8 mouse cellular contexts compared by ENCODE assay signal in the genomic region with DNA sequence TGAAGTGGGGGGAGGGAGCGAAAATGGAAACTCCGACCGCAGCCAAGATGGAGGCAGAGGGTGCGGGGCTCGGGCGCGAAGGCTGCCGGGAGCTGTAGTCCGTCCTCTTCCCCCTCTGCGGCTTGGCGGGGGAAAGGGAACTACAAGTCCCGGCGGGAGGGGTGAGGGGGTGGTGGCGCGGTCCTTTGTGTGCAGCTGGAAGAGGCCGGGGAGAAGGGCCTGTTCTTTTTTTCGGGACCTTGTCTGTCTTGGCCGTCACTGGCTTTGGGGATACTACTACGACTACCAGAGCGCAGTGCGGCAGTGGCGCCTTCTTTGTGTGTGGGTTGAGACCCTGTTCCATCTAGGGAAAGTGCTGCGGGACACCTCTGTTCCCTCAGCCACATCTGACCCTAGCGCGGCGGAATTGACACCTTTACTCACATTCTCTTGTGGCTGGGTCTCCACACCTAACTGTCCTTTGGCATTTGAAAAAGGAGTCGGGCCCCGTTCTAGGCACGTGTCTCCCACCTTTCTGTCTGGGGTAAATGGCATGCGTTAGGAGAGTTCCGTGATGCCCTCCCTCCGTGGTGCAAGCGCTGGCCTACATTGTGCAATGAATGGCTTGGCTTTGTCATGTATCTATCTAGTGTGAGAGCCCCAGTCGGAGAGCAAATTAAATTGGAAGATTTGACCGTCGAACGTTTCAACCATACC. TPM values are rescaled to one million over a fixed set of nuclear protein-coding genes. Genes with fewer than 3 reads are reported as not detected.
DNase-seq lines count a peak whose midpoint lies in the region; ATAC-seq and TF ChIP-seq lines count a peak whose summit lies in the region.

No protein-coding gene starts in this region.

- H3K27ac ChIP-seq in ES-E14 (ENCODE audit: insufficient read depth, low read depth, low read length, poor library complexity, severe bottlenecking) = peak overlapping the region; percentile 98
- peak overlapping the region; percentile 96 for H3K27ac ChIP-seq in forebrain, embryonic 14.5 days (ENCODE audit: low read depth, low read length)
- H3K27ac ChIP-seq in liver, embryonic 16.5 days (ENCODE audit: low read length) = peak overlapping the region; percentile 89
- H3K27ac ChIP-seq in neural tube, embryonic 13.5 days (replicated peaks) = peak overlapping the region; percentile 95
- peak overlapping the region; percentile 98 for H3K27ac ChIP-seq in testis, adult 2 months (ENCODE audit: control insufficient read depth, insufficient read depth, low read depth, low read length)

- TF ChIP-seq CTCF in testis, adult 2 months (IDR thresholded peaks at IDR 0.05; ENCODE audit: control insufficient read depth, insufficient read depth, insufficient replicate concordance, low read depth, low read length) = no peak

- under 1% methylated on average over 31 of the region's 37 CpGs for WGBS in forebrain, embryonic 14.5 days
- under 1% methylated on average over 37 of the region's 37 CpGs for WGBS in liver, embryonic 16.5 days (ENCODE audit: insufficient replicate concordance)
- WGBS in neural tube, embryonic 13.5 days = under 1% methylated on average over 36 of the region's 37 CpGs

- H3K9ac ChIP-seq in ES-E14 (ENCODE audit: insufficient read depth, low read depth, low read length, poor library complexity, severe bottlenecking) = peak overlapping the region; percentile 99
- peak overlapping the region; percentile 97 for H3K9ac ChIP-seq in forebrain, embryonic 14.5 days (ENCODE audit: low read length)
- peak overlapping the region; percentile 97 for H3K9ac ChIP-seq in liver, embryonic 16.5 days (ENCODE audit: low read depth, low read length)
- H3K9ac ChIP-seq in neural tube, embryonic 13.5 days = peak overlapping the region; percentile 91

- peaks cover 3 to 6% of the 10 kb centered on the region in 2 experiments; a peak in 3 of 4 replicates for H3K4me1 ChIP-seq in ES-E14 (ENCODE audit: control insufficient read depth in 2 of 2, insufficient read depth in 2 of 2, low read length in 2 of 2, poor library complexity in 1 of 2)
- peaks cover 8% of the 10 kb centered on the region for H3K4me1 ChIP-seq in forebrain, embryonic 14.5 days (ENCODE audit: control insufficient read depth, insufficient read depth, low read length)
- peaks cover 25% of the 10 kb centered on the region for H3K4me1 ChIP-seq in liver, embryonic 16.5 days (ENCODE audit: control insufficient read depth, low read depth, low read length)
- H3K4me1 ChIP-seq in neural tube, embryonic 13.5 days (replicated peaks) = peaks cover 21% of the 10 kb centered on the region
- peaks cover 6% of the 10 kb centered on the region for H3K4me1 ChIP-seq in testis, adult 2 months (ENCODE audit: control insufficient read depth, insufficient read depth, low read length)

- in situ Hi-C loops in ES-E14 (cut with MboI; ENCODE audit: low sequenced_read_pairs in 2 of 2, unreplicated experiment in 2 of 2) = no loop called here

- H3K36me3 ChIP-seq in ES-E14 (ENCODE audit: control insufficient read depth, insufficient read depth, low read length, poor library complexity, severe bottlenecking) = no peaks in the 10 kb centered on the region
- H3K36me3 ChIP-seq in forebrain, embryonic 14.5 days (ENCODE audit: control insufficient read depth, insufficient read depth, low read length) = no peaks in the 10 kb centered on the region
- no peaks in the 10 kb centered on the region for H3K36me3 ChIP-seq in liver, embryonic 16.5 days (ENCODE audit: control insufficient read depth, insufficient read depth)
- H3K36me3 ChIP-seq in neural tube, embryonic 13.5 days = no peaks in the 10 kb centered on the region
- H3K36me3 ChIP-seq in testis, adult 2 months (ENCODE audit: control insufficient read depth, insufficient read depth, low read length) = no peaks in the 10 kb centered on the region

- intact Hi-C loops in heart, postnatal 10 days (cut with DNase I) = loop anchor here (5.0 kb wide), 1 partner anchor 36 kb away; the partner anchor contains the start of gene Nras

- H3K9me3 ChIP-seq in ES-E14 (ENCODE audit: control insufficient read depth, insufficient read depth, low read depth, low read length) = no peaks in the 10 kb centered on the region
- no peaks in the 10 kb centered on the region for H3K9me3 ChIP-seq in forebrain, embryonic 14.5 days (replicated peaks; ENCODE audit: control insufficient read depth, low read length)
- no peaks in the 10 kb centered on the region for H3K9me3 ChIP-seq in liver, embryonic 16.5 days (replicated peaks; ENCODE audit: control insufficient read depth, low read length)
- H3K9me3 ChIP-seq in neural tube, embryonic 13.5 days = no peaks in the 10 kb centered on the region

- ATAC-seq in forebrain, embryonic 14.5 days = peak; percentile 95
- ATAC-seq in liver, embryonic 16.5 days (ENCODE audit: low read depth) = peak; percentile 85
- ATAC-seq in neural tube, embryonic 13.5 days (ENCODE audit: low read depth) = peak; percentile 97

- H3K4me3 ChIP-seq in ES-E14 (ENCODE audit: insufficient read depth in 1 of 2, low read depth in 1 of 2, low read length in 2 of 2, poor library complexity in 1 of 2, severe bottlenecking in 1 of 2) = peak overlapping the region; percentile 91 to 92
- peak overlapping the region; percentile 77 for H3K4me3 ChIP-seq in forebrain, embryonic 14.5 days (ENCODE audit: low read depth, low read length)
- H3K4me3 ChIP-seq in liver, embryonic 16.5 days (ENCODE audit: low read depth, low read length) = peak overlapping the region; percentile 95
- H3K4me3 ChIP-seq in neural tube, embryonic 13.5 days = peak overlapping the region; percentile 65
- H3K4me3 ChIP-seq in testis, adult 2 months (ENCODE audit: control insufficient read depth, low read depth, low read length) = peak overlapping the region; percentile 98

- TF ChIP-seq POLR2A in testis, adult 2 months (IDR thresholded peaks at IDR 0.05; ENCODE audit: control insufficient read depth, low read depth, low read length) = no peak

- H3K27me3 ChIP-seq in forebrain, embryonic 14.5 days (replicated peaks; ENCODE audit: control insufficient read depth, insufficient read depth, low read length) = no peaks in the 10 kb centered on the region
- H3K27me3 ChIP-seq in liver, embryonic 16.5 days (ENCODE audit: control insufficient read depth, insufficient read depth, low read depth, low read length) = no peaks in the 10 kb centered on the region
- H3K27me3 ChIP-seq in neural tube, embryonic 13.5 days = no peaks in the 10 kb centered on the region
- no peaks in the 10 kb centered on the region for H3K27me3 ChIP-seq in testis, adult 2 months (ENCODE audit: control insufficient read depth, insufficient read depth, low read length)

- peak; percentile 75 for DNase-seq in ES-E14 (ENCODE audit: low read depth, low spot score)
- DNase-seq in cerebellum, adult 11 months = peak; percentile 79
- DNase-seq in forebrain, embryonic 14.5 days (ENCODE audit: low spot score) = peak; percentile 96
- peak; percentile 93 for DNase-seq in heart, postnatal 10 days
- DNase-seq in kidney, postnatal 4 days = peak; percentile 92 to 95

- H3K4me2 ChIP-seq in forebrain, embryonic 14.5 days (ENCODE audit: low read length) = peak overlapping the region; percentile 77
- H3K4me2 ChIP-seq in liver, embryonic 16.5 days (ENCODE audit: low read depth, low read length) = peak overlapping the region; percentile 94
- peak overlapping the region; percentile 73 for H3K4me2 ChIP-seq in neural tube, embryonic 13.5 days

TF ChIP-seq in ES-E14, 5 proteins besides CTCF, POLR2A, EP300 and RAD21:
- TF ChIP-seq ZNF384 (IDR thresholded peaks at IDR 0.05; ENCODE audit: low read depth, low read length) (no peak), HCFC1 (IDR thresholded peaks at IDR 0.05; ENCODE audit: borderline replicate concordance, insufficient read depth, low read length) (peak; percentile 91)

RNA-seq across cellular contexts. Expression of gene Csde1, which starts 0.9 kb away (rescaled TPM):
- total RNA-seq in ES-E14 (2012; rRNA removed) = 252 and 323 TPM in 2 replicates
- polyA plus RNA-seq in forebrain, embryonic 14.5 days (2014; fragmentation: Nextera tagmentation; extraction: Ambion mirVana) = 525 and 610 TPM in 2 replicates
- total RNA-seq in heart, postnatal 10 days (2021) = 100 to 1,000 TPM; 395 to 417 TPM
- polyA plus RNA-seq in liver, embryonic 16.5 days (2015; fragmentation: Nextera tagmentation; extraction: Ambion mirVana) = 97.8 and 110 TPM in 2 replicates
- polyA plus RNA-seq in neural tube, embryonic 13.5 days (2015; fragmentation: Nextera tagmentation; extraction: Ambion mirVana) = 406 and 467 TPM in 2 replicates
- polyA plus RNA-seq in testis, adult 2 months (2012; rRNA removed) = 86.3 and 110 TPM in 2 replicates

RNA-seq across cellular contexts. Expression of gene Sike1, which starts 25.6 kb away (rescaled TPM):
- 16.9 and 27.9 TPM in 2 replicates for total RNA-seq in ES-E14 (2012; rRNA removed)
- 50.6 and 67.8 TPM in 2 replicates for polyA plus RNA-seq in forebrain, embryonic 14.5 days (2014; fragmentation: Nextera tagmentation; extraction: Ambion mirVana)
- 100 to 1,000 TPM; 111 to 123 TPM for total RNA-seq in heart, postnatal 10 days (2021)
- 13.9 TPM in 2 replicates for polyA plus RNA-seq in liver, embryonic 16.5 days (2015; fragmentation: Nextera tagmentation; extraction: Ambion mirVana)
- polyA plus RNA-seq in neural tube, embryonic 13.5 days (2015; fragmentation: Nextera tagmentation; extraction: Ambion mirVana) = 64.5 and 71.1 TPM in 2 replicates
- polyA plus RNA-seq in testis, adult 2 months (2012; rRNA removed) = 10.2 and 16.3 TPM in 2 replicates

RNA-seq across cellular contexts. Expression of gene Nras, which starts 37.0 kb away (rescaled TPM):
- 88.8 and 113 TPM in 2 replicates for total RNA-seq in ES-E14 (2012; rRNA removed)
- 108 and 120 TPM in 2 replicates for polyA plus RNA-seq in forebrain, embryonic 14.5 days (2014; fragmentation: Nextera tagmentation; extraction: Ambion mirVana)
- 100 to 1,000 TPM; 103 to 105 TPM for total RNA-seq in heart, postnatal 10 days (2021)
- 34.4 and 34.6 TPM in 2 replicates for polyA plus RNA-seq in liver, embryonic 16.5 days (2015; fragmentation: Nextera tagmentation; extraction: Ambion mirVana)
- 103 and 114 TPM in 2 replicates for polyA plus RNA-seq in neural tube, embryonic 13.5 days (2015; fragmentation: Nextera tagmentation; extraction: Ambion mirVana)
- 60.9 and 72.3 TPM in 2 replicates for polyA plus RNA-seq in testis, adult 2 months (2012; rRNA removed)

RNA-seq across cellular contexts. Expression of gene Ampd1, which starts 52.7 kb away (rescaled TPM):
- total RNA-seq in ES-E14 (2012; rRNA removed) = 0.26 and 0.49 TPM in 2 replicates
- not detected in 2 replicates for polyA plus RNA-seq in forebrain, embryonic 14.5 days (2014; fragmentation: Nextera tagmentation; extraction: Ambion mirVana)
- not detected for total RNA-seq in heart, postnatal 10 days (2021)
- 0.40 and 1.6 TPM in 2 replicates for polyA plus RNA-seq in liver, embryonic 16.5 days (2015; fragmentation: Nextera tagmentation; extraction: Ambion mirVana)
- polyA plus RNA-seq in neural tube, embryonic 13.5 days (2015; fragmentation: Nextera tagmentation; extraction: Ambion mirVana) = 0.87 TPM in 1 of 2 replicates, not detected in the other
- 1.3 and 1.5 TPM in 2 replicates for polyA plus RNA-seq in testis, adult 2 months (2012; rRNA removed)

RNA-seq across cellular contexts. Expression of gene Nr1h5, which starts 57.2 kb away (rescaled TPM):
- total RNA-seq in ES-E14 (2012; rRNA removed) = not detected in 2 replicates
- 0.09 TPM in 1 of 2 replicates, not detected in the other for polyA plus RNA-seq in forebrain, embryonic 14.5 days (2014; fragmentation: Nextera tagmentation; extraction: Ambion mirVana)
- not detected for total RNA-seq in heart, postnatal 10 days (2021)
- 2.4 and 3.0 TPM in 2 replicates for polyA plus RNA-seq in liver, embryonic 16.5 days (2015; fragmentation: Nextera tagmentation; extraction: Ambion mirVana)
- 0.15 TPM in 1 of 2 replicates, not detected in the other for polyA plus RNA-seq in neural tube, embryonic 13.5 days (2015; fragmentation: Nextera tagmentation; extraction: Ambion mirVana)
- polyA plus RNA-seq in testis, adult 2 months (2012; rRNA removed) = 0.40 and 0.43 TPM in 2 replicates

Comparison
In these comparisons a context has a peak if more than half of its experiments do, and no peak if none do; other contexts are left out.
1. Peak in every context shown above with its lines: DNase-seq, ATAC-seq, H3K4me3 ChIP-seq and H3K27ac ChIP-seq.